Mouse (Mus musculus) cerebellum, postnatal 25 days (tissue): ENCODE results near the gene Pex16.

Experiments
- DNase-seq, 2 experiments: peaks; one replicate each; pipeline ENCODE4 v3.0.0; 2021; ENCODE audit warnings: mixed read lengths in 2 of 2

The Pex16 gene

DNA sequence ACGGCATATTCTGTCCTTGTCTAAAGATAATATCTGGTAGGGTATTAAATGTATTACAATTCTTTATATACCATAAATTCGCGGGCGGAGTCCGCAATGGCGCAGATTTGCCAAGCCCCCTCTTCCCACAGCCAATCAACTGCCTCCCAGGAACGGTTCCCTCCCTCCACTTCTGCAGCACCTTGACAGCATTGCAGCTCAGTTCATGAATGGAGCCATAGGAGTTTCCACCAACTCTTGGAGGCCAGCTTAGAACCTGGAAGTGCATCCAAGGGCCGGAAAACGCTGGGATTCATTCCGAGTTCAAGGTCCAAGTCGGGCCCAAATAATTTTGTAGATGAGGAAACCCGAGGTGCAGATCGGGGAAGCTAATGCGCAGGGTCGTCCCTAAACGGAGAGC, at the start of gene Pex16, which contains the start of gene Large2:
Pex16 (plus strand) TSS at position 163 of the 400 bp plus-strand sequence.
Large2 (minus strand) TSS at position 356 of the 400 bp plus-strand sequence.
- DNase-seq, result peak in 1 of 2 experiments; percentile 66

DNA sequence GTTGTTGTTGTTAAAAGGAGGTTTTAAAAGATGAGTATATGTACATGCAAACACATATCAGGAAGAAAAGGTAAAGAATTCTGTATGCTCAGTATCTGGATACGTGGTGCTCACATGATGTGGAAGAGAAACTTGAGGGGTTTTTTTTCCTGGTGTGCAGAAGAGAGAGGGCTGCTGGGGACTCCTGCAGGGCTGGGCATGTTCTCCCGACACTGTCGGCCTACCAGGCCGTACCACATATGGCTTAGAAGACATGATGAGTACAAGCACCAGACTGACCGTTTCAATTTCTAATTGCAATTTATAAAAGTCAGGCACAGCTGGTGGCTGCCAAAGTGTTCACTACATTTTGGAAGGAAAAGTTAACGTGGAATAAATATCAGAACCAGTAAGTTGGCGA, 48.8 kb upstream of the Pex16 start:
- DNase-seq, result no peak

GRCm38 (mm10) chr2:92326221-92326620, 48.3 kb upstream of the Pex16 start:
- no peak for DNase-seq

DNA sequence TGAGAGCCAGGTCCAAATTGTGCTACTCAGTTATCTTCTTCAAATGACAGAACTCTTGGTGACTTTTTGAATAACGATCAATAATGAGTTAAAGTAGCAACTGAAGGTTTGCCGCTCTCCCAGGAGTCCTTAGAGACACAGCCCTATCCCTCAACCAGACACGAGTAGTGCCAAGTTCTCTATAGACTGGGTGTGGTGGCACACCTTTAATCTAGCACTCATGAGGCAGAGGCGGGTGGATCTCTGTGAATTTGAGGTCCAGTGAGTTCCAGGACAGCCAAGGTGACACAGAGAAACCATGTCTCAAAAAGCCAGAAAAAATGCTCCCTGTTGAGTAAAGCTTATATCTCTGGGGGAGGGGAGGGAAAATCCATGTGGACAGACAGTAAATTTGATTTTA, 46.9 kb upstream of the Pex16 start:
- DNase-seq, result no peak

DNA sequence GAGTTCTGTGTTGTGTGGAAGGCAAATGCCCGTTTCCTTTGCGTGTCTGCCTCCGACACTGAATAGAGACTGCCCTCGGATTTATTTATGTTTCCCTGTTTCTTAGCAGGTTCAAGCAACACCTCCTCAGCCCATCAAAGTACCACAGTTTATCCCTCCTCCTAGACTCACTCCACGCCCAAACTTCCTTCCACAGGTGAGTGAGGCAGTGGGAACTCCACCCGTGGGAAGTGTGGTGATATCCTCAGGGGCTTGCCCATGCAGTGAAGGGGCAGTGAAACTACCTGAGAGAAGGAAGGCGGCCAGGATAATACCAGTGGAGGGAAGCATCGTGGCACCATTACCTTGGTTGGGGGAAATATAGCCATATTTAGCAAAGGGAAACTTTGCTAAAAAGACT, 46.3 kb upstream of the Pex16 start:
- no peak for DNase-seq

DNA sequence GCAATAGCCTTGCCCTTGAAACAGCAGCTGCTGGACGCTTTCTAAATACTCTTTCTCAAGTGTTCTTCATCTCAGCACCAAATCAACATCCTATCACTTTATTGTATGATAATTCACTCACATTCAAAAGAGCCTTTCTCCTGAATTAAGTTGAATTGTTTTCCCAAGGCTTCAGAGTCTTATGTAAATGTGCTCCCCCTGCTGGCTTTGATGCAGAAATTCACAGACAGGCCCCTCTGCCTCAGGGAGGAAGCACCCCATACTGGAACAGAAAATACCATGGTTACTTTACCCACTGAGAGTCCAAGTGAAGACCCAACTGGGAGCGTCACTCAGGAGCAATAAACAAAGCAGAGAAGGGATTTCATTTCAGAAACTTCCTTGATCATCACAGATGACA, 43.6 kb upstream of the Pex16 start:
- peak; percentile 27 to 51 for DNase-seq

DNA sequence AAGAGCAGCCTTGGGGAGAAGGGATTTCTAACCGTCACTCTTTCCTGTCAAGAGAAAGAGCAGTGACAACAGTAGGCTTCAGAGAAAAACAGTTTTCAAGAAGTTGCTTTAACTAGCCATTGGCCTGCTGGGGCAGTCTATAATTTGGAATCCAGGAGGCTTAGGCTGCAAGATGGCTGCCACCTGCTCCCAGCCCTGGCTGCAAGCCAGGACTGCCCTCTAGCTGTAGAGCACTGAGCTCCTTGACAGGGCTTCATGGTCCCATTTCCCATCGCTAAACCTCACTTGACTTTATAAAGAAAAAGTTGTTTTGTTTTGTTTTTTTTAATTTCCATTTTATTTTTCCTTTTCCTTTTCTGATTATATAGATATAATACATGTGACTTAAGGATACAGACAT, 43.1 kb upstream of the Pex16 start:
- peak; percentile 54 to 77 for DNase-seq

DNA sequence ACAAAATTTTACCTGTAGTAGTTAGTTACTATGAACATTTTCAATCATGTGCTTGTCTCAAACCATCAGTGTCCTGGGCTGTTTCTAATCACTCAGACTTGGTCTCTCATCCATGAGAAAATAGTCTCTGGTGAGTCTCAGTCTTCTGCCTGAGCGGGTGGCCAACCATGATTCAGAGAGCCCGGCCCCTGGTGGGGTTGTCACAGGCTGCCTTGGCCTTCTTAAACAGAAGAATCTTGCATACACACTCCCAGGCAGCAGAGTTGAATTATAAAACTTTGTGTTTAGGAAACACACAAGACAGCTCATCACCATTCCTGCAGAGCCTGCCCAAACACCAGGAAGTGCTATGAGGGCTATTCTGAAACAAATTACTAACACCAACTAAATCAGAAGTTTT, 42.6 kb upstream of the Pex16 start:
- no peak for DNase-seq

- DNase-seq, result no peak
These were observed 32.1 kb upstream of the Pex16 start for GRCm38 (mm10) chr2:92342418-92342817.

DNA sequence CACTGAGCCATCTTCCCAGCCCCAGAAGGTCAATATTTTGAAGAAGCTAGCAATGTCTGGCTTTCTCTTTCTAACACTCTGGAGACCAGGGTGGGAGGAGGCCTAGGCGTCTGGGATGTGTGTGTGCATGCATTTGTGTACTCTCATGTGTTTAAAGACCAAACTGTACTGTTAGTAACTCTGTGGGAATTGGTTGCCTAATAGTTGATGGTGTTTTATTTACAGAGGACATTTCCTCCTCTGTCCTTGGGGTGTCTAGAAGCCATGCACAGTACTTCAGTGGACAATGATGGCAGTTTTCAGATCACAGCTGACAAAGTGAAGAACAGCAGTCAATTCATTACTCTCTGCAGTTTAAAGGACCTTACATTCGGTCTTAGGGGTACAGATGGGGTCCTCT, 27.3 kb upstream of the Pex16 start:
- DNase-seq, result no peak

GRCm38 (mm10) chr2:92349589-92350425, 24.7 kb upstream of the Pex16 start:
- DNase-seq, result no peak

- no peak for DNase-seq
These were observed 23.8 kb upstream of the Pex16 start for GRCm38 (mm10) chr2:92350686-92351085.

DNA sequence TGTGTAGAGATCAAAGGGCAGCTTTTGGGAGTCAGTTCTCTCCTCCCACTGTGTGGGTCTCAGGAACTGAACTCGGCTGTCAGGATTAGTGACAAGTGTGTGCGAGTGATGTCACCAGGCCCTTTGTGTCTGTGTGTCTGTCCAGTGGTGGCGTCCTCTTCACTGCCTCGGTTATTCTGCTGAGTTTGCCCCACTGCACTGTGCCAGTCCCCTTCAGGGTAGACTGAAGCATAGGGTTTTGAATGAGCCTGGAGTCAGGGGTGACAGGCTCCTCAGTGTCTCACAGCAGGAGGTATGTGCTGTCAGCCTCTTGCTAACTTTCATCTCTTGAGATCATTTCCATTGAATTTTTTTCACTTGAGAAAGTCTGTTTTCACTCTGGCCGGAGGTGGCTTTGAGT, 21.1 kb upstream of the Pex16 start:
- no peak for DNase-seq

DNA sequence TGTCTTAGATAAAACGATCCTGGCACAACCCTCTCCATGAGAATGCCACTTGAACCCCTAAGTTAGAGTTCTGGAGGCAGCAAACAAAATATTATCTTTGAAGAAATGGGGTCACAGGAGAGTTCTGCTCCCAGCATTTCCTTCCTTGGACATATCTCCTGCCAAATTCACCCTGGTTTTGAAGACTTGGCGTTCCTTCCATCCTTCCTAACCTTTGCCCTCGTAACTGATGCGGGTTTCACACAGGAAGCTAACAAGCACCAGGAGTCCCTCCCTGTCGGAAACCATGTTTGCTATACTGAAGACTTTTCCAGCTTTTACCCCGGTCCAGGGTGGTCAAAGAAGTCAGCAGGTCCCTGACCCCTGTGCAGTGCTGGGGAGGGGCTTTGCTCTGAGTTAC, 20.3 kb upstream of the Pex16 start:
- DNase-seq, result no peak

GRCm38 (mm10) chr2:92359301-92359700, 15.2 kb upstream of the Pex16 start:
- DNase-seq, result peak; percentile 30 to 55

- peak; percentile 49 to 59 for DNase-seq
These were observed 14.2 kb upstream of the Pex16 start for GRCm38 (mm10) chr2:92360186-92360823.

- DNase-seq, result peak in 1 of 2 experiments; percentile 29
These were observed 13.6 kb upstream of the Pex16 start for GRCm38 (mm10) chr2:92360893-92361292.

- no peak for DNase-seq
These were observed 12.7 kb upstream of the Pex16 start for GRCm38 (mm10) chr2:92361795-92362194.

DNA sequence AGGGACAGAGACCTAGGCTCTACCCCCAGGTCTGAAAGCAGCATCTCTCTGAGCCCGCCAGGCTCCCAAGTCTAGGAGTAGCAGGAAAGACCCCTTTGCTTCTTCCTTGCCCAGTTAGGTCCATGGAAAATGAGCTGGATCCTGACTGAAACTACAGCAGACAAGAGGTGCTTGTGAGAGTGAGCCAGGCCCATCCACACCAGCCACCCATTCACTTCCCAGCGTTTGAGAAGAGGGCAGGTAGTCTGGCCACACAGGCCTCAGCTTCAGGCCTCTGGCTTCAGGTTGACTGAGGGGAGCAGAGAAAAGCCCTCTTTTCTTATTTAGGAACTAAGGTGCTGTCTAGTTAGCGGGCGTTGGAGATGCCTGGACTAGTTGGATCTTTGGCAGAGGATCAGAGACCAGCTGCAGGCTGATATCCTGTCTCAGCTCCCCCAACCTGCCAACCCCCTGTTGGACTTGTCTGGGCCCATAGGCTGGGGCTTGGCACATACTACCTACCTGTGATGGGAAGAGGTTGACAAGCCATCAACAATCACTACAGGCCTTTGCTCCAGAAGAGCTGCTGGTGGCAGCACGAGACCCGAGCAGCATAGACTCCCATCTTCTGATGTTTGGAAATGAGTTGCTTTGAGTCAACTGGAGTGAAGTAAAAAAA, 11.8 kb upstream of the Pex16 start:
- DNase-seq, result no peak

GRCm38 (mm10) chr2:92364086-92364485, 10.4 kb upstream of the Pex16 start:
- DNase-seq, result no peak

DNA sequence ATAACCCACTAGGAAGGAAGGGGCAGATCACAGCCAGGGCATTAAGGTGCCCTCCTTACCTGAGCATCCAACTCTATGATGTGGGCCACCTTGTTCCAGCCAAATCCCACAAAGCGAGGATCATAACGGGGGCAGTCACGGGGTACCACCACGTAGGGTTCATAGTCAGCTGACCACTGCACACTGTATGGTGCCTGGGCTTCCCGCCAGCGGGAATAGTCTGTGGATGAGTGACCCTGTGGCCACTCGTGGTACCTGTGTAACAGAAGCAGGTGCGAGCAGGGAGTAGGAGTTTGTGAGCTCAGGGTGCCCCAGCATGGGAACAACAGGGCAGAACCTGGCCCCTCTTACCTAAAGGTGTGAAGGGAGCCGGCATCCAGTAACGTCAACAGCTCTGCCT, 8.9 kb upstream of the Pex16 start:
- DNase-seq, result no peak

GRCm38 (mm10) chr2:92367383-92368029, 7.0 kb upstream of the Pex16 start:
- DNase-seq, result no peak

DNA sequence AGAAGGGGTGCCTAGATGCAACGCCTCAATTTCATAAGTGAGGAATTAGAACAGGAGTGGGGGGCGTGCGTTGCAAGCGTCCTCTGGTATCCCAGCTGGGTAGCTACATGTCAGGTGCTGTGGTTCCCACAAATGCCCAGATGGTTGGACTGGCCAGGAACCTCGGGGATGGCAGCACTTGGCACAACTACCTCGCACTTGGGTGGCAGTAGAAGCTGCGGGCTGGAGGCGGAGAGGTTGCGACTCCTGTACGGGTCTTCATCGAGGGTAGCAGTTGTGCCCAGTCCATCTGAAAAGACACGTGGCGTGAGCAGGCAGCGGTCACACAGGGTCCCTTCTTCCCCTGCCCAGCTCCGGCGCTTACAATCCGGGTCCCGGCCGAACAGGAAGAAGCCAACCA, 4.1 kb upstream of the Pex16 start:
- DNase-seq, result peak in 1 of 2 experiments; percentile 39
